Mouse (Mus musculus): Measurements from ENCODE around the gene Cep72. TPM values are rescaled to one million over a fixed set of nuclear protein-coding genes. Genes with fewer than 3 reads are reported as not detected.

Gene Cep72
- polyA plus RNA-seq, 1 experiment, result 11.1 TPM

DNA sequence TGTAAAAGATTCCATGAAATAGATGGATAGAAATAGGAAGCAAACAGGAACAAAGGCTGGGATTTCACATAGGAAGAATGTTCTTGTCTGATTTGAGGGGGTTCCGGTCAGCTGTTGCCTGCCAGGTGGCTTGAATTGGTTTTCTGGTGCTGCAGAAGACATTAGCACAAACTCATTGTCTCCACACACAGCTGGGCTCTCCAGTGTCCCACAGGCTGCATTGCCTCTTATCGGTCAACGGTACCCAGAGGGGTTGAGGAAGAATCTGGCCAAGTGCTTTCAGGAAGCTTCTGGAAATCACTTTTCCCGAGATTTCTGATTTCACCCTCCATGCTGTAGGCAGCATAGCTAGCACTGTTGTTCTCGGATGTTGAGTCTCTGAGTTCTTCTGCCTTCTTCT is 70.8 kb downstream of the Cep72 start:
- no peak overlapping the region for H3K27ac ChIP-seq (ENCODE audit: control insufficient read depth, insufficient read depth, low read length)
- no peak for TF ChIP-seq POLR2A (IDR thresholded peaks at IDR 0.05; ENCODE audit: control insufficient read depth, extremely low read depth, insufficient read depth, low read length, poor library complexity)
- TF ChIP-seq CTCF (IDR thresholded peaks at IDR 0.05; ENCODE audit: borderline replicate concordance, control insufficient read depth, extremely low read depth, insufficient read depth, low read length, poor library complexity), result no peak
- no peak for DNase-seq
- no peak overlapping the region for H3K4me3 ChIP-seq (ENCODE audit: control insufficient read depth, insufficient read depth, low read length)
- H3K4me1 ChIP-seq (replicated peaks; ENCODE audit: control insufficient read depth, insufficient read depth, low read length), result no peaks in the 10 kb centered on the region
- no peaks in the 10 kb centered on the region for H3K27me3 ChIP-seq (ENCODE audit: control insufficient read depth, insufficient read depth, low read length)
- no peaks in the 10 kb centered on the region for H3K36me3 ChIP-seq (ENCODE audit: control insufficient read depth, insufficient read depth, low read length)
- 88% methylated on average over 5 of the region's 5 CpGs for WGBS

DNA sequence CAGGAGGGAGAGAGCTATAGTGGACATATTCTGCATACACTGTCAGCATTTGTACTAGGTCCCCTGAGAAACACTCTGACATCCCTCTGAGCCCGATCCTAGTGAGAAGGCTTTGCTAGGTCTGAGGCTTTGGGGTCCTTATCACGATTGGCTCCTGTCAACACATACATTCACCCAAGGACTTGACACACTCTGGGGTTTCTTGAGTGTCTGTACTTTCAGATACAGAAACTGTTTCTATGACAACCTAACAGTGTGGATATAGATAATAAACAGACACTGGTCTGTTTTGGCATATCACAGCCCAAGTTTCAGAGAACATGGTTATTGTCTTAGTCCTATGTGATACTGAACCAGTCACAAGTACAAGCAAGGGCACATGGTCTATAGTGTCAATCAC is 71.3 kb downstream of the Cep72 start:
- Histone ChIP-seq H3K4me3 (ENCODE audit: control insufficient read depth, insufficient read depth, low read length) (no peak overlapping the region), H3K27me3 (ENCODE audit: control insufficient read depth, insufficient read depth, low read length) (no peaks in the 10 kb centered on the region), H3K36me3 (ENCODE audit: control insufficient read depth, insufficient read depth, low read length) (no peaks in the 10 kb centered on the region), H3K27ac (ENCODE audit: control insufficient read depth, insufficient read depth, low read length) (no peak overlapping the region), H3K4me1 (replicated peaks; ENCODE audit: control insufficient read depth, insufficient read depth, low read length) (no peaks in the 10 kb centered on the region)
- TF ChIP-seq POLR2A (IDR thresholded peaks at IDR 0.05; ENCODE audit: control insufficient read depth, extremely low read depth, insufficient read depth, low read length, poor library complexity), result no peak
- no peak for TF ChIP-seq CTCF (IDR thresholded peaks at IDR 0.05; ENCODE audit: borderline replicate concordance, control insufficient read depth, extremely low read depth, insufficient read depth, low read length, poor library complexity)
- no peak for DNase-seq
- 88% methylated on average over 2 of the region's 2 CpGs for WGBS

DNA sequence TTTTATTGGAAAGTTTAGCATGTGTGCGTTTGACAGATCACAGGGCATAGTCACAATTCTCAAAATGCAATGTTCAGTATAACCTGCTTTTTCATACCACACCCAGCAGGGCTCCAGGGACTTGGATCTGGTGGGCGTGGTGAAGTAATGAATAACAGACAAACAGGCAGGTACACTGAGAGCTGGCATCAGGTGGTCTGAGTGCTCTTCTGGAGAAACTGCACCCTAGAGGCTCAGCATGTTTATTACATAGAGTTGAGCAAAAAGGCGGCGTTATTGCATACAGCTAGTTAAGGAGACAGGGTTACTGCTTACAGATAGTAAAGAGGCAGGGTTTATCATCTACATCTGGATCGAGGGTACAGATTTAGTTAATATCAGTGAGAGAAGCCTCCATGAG is 71.8 kb downstream of the Cep72 start:
- H3K4me1 ChIP-seq (replicated peaks; ENCODE audit: control insufficient read depth, insufficient read depth, low read length), result no peaks in the 10 kb centered on the region
- H3K36me3 ChIP-seq (ENCODE audit: control insufficient read depth, insufficient read depth, low read length), result no peaks in the 10 kb centered on the region
- H3K27ac ChIP-seq (ENCODE audit: control insufficient read depth, insufficient read depth, low read length), result no peak overlapping the region
- TF ChIP-seq CTCF (IDR thresholded peaks at IDR 0.05; ENCODE audit: borderline replicate concordance, control insufficient read depth, extremely low read depth, insufficient read depth, low read length, poor library complexity) (no peak), POLR2A (IDR thresholded peaks at IDR 0.05; ENCODE audit: control insufficient read depth, extremely low read depth, insufficient read depth, low read length, poor library complexity) (no peak)
- no peaks in the 10 kb centered on the region for H3K27me3 ChIP-seq (ENCODE audit: control insufficient read depth, insufficient read depth, low read length)
- 91% methylated on average over 5 of the region's 5 CpGs for WGBS
- no peak overlapping the region for H3K4me3 ChIP-seq (ENCODE audit: control insufficient read depth, insufficient read depth, low read length)
- DNase-seq, result no peak

Other genes starting within 250 kb of the Cep72 start
- 4.4 and 4.7 TPM in 2 replicates for gene Nkd2, start 214.7 kb downstream of the Cep72 start, polyA plus RNA-seq (2012; rRNA removed)
- 3.7 and 4.9 TPM in 2 replicates for gene Trip13, start 124.5 kb downstream of the Cep72 start, polyA plus RNA-seq (2012; rRNA removed)
- gene Brd9, start 124.5 kb downstream of the Cep72 start, polyA plus RNA-seq (2012; rRNA removed), result 51.8 and 60.6 TPM in 2 replicates
- gene Zdhhc11, start 98.4 kb downstream of the Cep72 start, polyA plus RNA-seq (2012; rRNA removed), result 0.08 TPM in 1 of 2 replicates, not detected in the other
- 5.3 and 7.0 TPM in 2 replicates for gene Tppp, start 52.9 kb downstream of the Cep72 start, polyA plus RNA-seq (2012; rRNA removed)
- gene Slc9a3, start 59.2 kb upstream of the Cep72 start, polyA plus RNA-seq (2012; rRNA removed), result 0.20 and 0.27 TPM in 2 replicates
- 36.1 and 45.6 TPM in 2 replicates for gene Exoc3, start 146.4 kb upstream of the Cep72 start, polyA plus RNA-seq (2012; rRNA removed)
- 0.51 and 1.2 TPM in 2 replicates for gene Ahrr, start 230.0 kb upstream of the Cep72 start, polyA plus RNA-seq (2012; rRNA removed)

All from thymus, adult 2 months (tissue).